ENCODE assay signal across 19 mouse cellular contexts in genomic region chrX:134362156-134362555, GRCm38 (mm10). TPM values are rescaled to one million over a fixed set of nuclear protein-coding genes. Genes with fewer than 3 reads are reported as not detected.
A peak's percentile ranks its signal among the peaks of the same experiment; 100 is the strongest.
DNase-seq lines count a peak whose midpoint lies in the region; ATAC-seq and TF ChIP-seq lines count a peak whose summit lies in the region.
"Had no signal": no experiment of that assay in that cellular context is flagged by ENCODE, and none has a peak within 500 bp of the region (broad histone marks: within the 10 kb centered on the region; RNA-seq: fewer than 3 reads in every experiment).

No protein-coding gene starts in this region.

- H3K27ac ChIP-seq in heart, embryonic 13.5 days (replicated peaks) = 0 out of 2 replicates have a peak overlapping the region, but pooled peaks have one; percentile 5
- no peak overlapping the region for H3K27ac ChIP-seq in CH12.LX (ENCODE audit: insufficient read depth, low read depth)

- no peak for TF ChIP-seq CTCF in CH12.LX (conservative IDR thresholded peaks at IDR 0.05 in 1 of 2, IDR thresholded peaks at IDR 0.05 in 1 of 2; ENCODE audit: low read depth in 2 of 2, low read length in 2 of 2)

- dilution Hi-C loops in CH12.LX (cut with MboI; ENCODE audit: extremely low pct_ligation_motif_present, extremely low pct_unique_long_range_greater_than_20kb, low sequenced_read_pairs) = no loop called here

- ATAC-seq in heart, embryonic 13.5 days (ENCODE audit: extremely low read depth, insufficient number of reproducible peaks, low FRiP score, low TSS enrichment) = no peak
- ATAC-seq: activated CD4-positive, CD25-positive, alpha-beta regulatory T cell, adult 4 months; CD4-positive, CD25-positive, alpha-beta regulatory T cell, adult 4 months; Patski had no signal

- no peak overlapping the region for H3K9ac ChIP-seq in heart, embryonic 13.5 days
- no peak overlapping the region for H3K9ac ChIP-seq in CH12.LX (ENCODE audit: insufficient read depth, low read depth)

- TF ChIP-seq POLR2A in CH12.LX (IDR thresholded peaks at IDR 0.05; ENCODE audit: low read depth, low read length) = no peak

- no peak overlapping the region for H3K4me2 ChIP-seq in heart, embryonic 13.5 days
- H3K4me2 ChIP-seq in CH12.LX (ENCODE audit: insufficient read depth, low read depth, poor library complexity, severe bottlenecking) = peak overlapping the region; percentile 24; the same call in 1 of the 2 replicates

- TF ChIP-seq RAD21 in CH12.LX (IDR thresholded peaks at IDR 0.05; ENCODE audit: low read depth, low read length) = no peak

- intact Hi-C loops in left cerebral cortex, postnatal 4 days (cut with DNase I) = no loop called here

- H3K4me3 ChIP-seq in heart, embryonic 13.5 days = no peak overlapping the region
- no peak overlapping the region for H3K4me3 ChIP-seq in CH12.LX (replicated peaks in 1 of 3; ENCODE audit: low read depth in 2 of 3, low read length in 2 of 3, poor library complexity in 1 of 3)

- no peaks in the 10 kb centered on the region for H3K27me3 ChIP-seq in heart, embryonic 13.5 days (replicated peaks)
- H3K27me3 ChIP-seq in CH12.LX (replicated peaks) = no peaks in the 10 kb centered on the region

- no peaks in the 10 kb centered on the region for H3K79me2 ChIP-seq in CH12.LX (replicated peaks; ENCODE audit: control insufficient read depth, extremely low read depth, insufficient read depth, poor library complexity, severe bottlenecking)

- peak; percentile 78 for TF ChIP-seq EP300 in CH12.LX (IDR thresholded peaks at IDR 0.05; ENCODE audit: low read length)

- WGBS in heart, embryonic 13.5 days = 68% methylated on average over 4 of the region's 4 CpGs

- peaks cover 15% of the 10 kb centered on the region for H3K36me3 ChIP-seq in heart, embryonic 13.5 days
- H3K36me3 ChIP-seq in CH12.LX (replicated peaks in 1 of 2; ENCODE audit: control insufficient read depth in 1 of 2, insufficient read depth in 1 of 2, low read length in 1 of 2) = peaks cover 3 to 30% of the 10 kb centered on the region in 2 experiments

- no peaks in the 10 kb centered on the region for H3K9me3 ChIP-seq in heart, embryonic 13.5 days
- H3K9me3 ChIP-seq in CH12.LX (replicated peaks; ENCODE audit: low read length) = no peaks in the 10 kb centered on the region
- H3K9me3 ChIP-seq: G1E had no signal

- peaks cover 3% of the 10 kb centered on the region; the same call in 1 of the 2 replicates for H3K4me1 ChIP-seq in heart, embryonic 13.5 days
- H3K4me1 ChIP-seq in CH12.LX (ENCODE audit: control insufficient read depth in 1 of 2, insufficient read depth in 2 of 2) = peaks cover 0 to 13% of the 10 kb centered on the region in 2 experiments; a peak in 2 of 4 replicates

- no peak for DNase-seq in heart, postnatal 4 days
- DNase-seq in CH12.LX (ENCODE audit: extremely low read depth) = peak; percentile 26
- DNase-seq in left cerebral cortex, postnatal 4 days = no peak
- DNase-seq: adrenal gland, adult 2 months; adrenal gland, adult 8-10 months; adrenal gland, postnatal 10 days; adrenal gland, postnatal 14 days; adrenal gland, postnatal 25 days; adrenal gland, postnatal 36 days; B cell, adult 2 months; cerebellum, adult 11 months; cerebellum, adult 11-12 months; cerebellum, adult 18-20 months; cerebellum, adult 2 months had no signal

- in situ Hi-C loops in CH12.LX (cut with MboI; ENCODE audit: low pct_ligation_motif_present, low pct_unique_long_range_greater_than_20kb, low sequenced_read_pairs) = no loop called here

TF ChIP-seq in CH12.LX, 34 proteins besides CTCF, POLR2A, EP300 and RAD21:
- TF ChIP-seq JUND (conservative IDR thresholded peaks at IDR 0.05; ENCODE audit: low read depth, low read length) (peak; percentile 56), MAX (IDR thresholded peaks at IDR 0.05; ENCODE audit: low read length) (peak; percentile 45; the same call in 1 of the 2 replicates), MAFK (IDR thresholded peaks at IDR 0.05; ENCODE audit: insufficient replicate concordance, low read length) (no peak), PAX5 (IDR thresholded peaks at IDR 0.05; ENCODE audit: low read length) (no peak), ZKSCAN1 (IDR thresholded peaks at IDR 0.05; ENCODE audit: borderline replicate concordance, low read depth, low read length) (no peak), CHD1 (IDR thresholded peaks at IDR 0.05; ENCODE audit: low read depth, low read length) (no peak), USF1 (IDR thresholded peaks at IDR 0.05; ENCODE audit: low read depth, low read length) (peak; percentile 11; the same call in 1 of the 2 replicates), NRF1 (IDR thresholded peaks at IDR 0.05; ENCODE audit: low read depth, low read length) (no peak), BHLHE40 (IDR thresholded peaks at IDR 0.05; ENCODE audit: low read depth, low read length) (peak; percentile 83), E2F4 (IDR thresholded peaks at IDR 0.05; ENCODE audit: insufficient replicate concordance, low read depth, low read length) (no peak), JUN (IDR thresholded peaks at IDR 0.05; ENCODE audit: insufficient read depth, low read depth, low read length) (peak; percentile 55), SIN3A (IDR thresholded peaks at IDR 0.05; ENCODE audit: low read length) (no peak), ZNF384 (IDR thresholded peaks at IDR 0.05; ENCODE audit: low read depth, low read length) (no peak), ETS1 (conservative IDR thresholded peaks at IDR 0.05; ENCODE audit: low read depth, low read length) (peak; percentile 65), USF2 (conservative IDR thresholded peaks at IDR 0.05; ENCODE audit: low read depth, low read length) (no peak), IRF4 (IDR thresholded peaks at IDR 0.05; ENCODE audit: low read depth, low read length) (peak; percentile 80), UBTF (IDR thresholded peaks at IDR 0.05; ENCODE audit: low read depth, low read length) (no peak), HCFC1 (IDR thresholded peaks at IDR 0.05; ENCODE audit: low read depth, low read length) (no peak), MEF2A (IDR thresholded peaks at IDR 0.05; ENCODE audit: borderline replicate concordance, low read depth, low read length) (peak; percentile 84), KAT2A (IDR thresholded peaks at IDR 0.05; ENCODE audit: insufficient replicate concordance, low read length) (no peak)
TF ChIP-seq in CH12.LX: peak in this region for 8.

RNA-seq across cellular contexts. Expression of gene Drp2, which starts 42.2 kb away (rescaled TPM):
- 0.39 TPM in 2 replicates for polyA plus RNA-seq in heart, embryonic 13.5 days (2015; fragmentation: Nextera tagmentation; extraction: Ambion mirVana)
- total RNA-seq in heart, postnatal 4 days (2021) = under 1 TPM; 0.45 to 0.74 TPM
- total RNA-seq in CH12.LX (2012; rRNA removed) (0.13 and 0.17 TPM in 2 replicates), CH12.LX (2014; rRNA removed) (0.19 and 0.22 TPM in 2 replicates)
- polyA plus RNA-seq in CH12.LX (2012; ENCODE audit: insufficient read length, low read depth) = 0.38 and 0.59 TPM in 2 replicates
- total RNA-seq in left cerebral cortex, postnatal 4 days (2021) = 10 to 100 TPM; 42.3 to 46.7 TPM
- polyA plus RNA-seq: CD4-positive, CD25-positive, alpha-beta regulatory T cell, adult 4 months had no signal

RNA-seq across cellular contexts. Expression of gene Cenpi, which starts 54.3 kb away (rescaled TPM):
- polyA plus RNA-seq in heart, embryonic 13.5 days (2015; fragmentation: Nextera tagmentation; extraction: Ambion mirVana) = 25.8 and 29.8 TPM in 2 replicates
- total RNA-seq in heart, postnatal 4 days (2021) = 10 to 100 TPM; 15.7 to 17.1 TPM
- total RNA-seq in CH12.LX (2012; rRNA removed) = 11.6 and 16.7 TPM in 2 replicates
- 40.9 and 48.1 TPM in 2 replicates for total RNA-seq in CH12.LX (2014; rRNA removed)
- 22.2 and 28.3 TPM in 2 replicates for polyA plus RNA-seq in CH12.LX (2012; ENCODE audit: insufficient read length, low read depth)
- total RNA-seq in left cerebral cortex, postnatal 4 days (2021) = 1 to 10 TPM; 2.0 to 2.4 TPM

Comparison
In these comparisons a context has a peak if more than half of its experiments do, and no peak if none do; other contexts are left out.
1. RNA of gene Drp2, which starts 42.2 kb away (total RNA-seq): 42.3 to 46.7 TPM in left cerebral cortex, postnatal 4 days; 0.45 to 0.74 TPM in heart, postnatal 4 days and 0.13 to 0.22 TPM in CH12.LX; every median in the first group is over 10 times any median in the second.